Mouse (Mus musculus) gastrocnemius, postnatal 36 days (tissue): ENCODE measurements at regions not wholly inside any gene's neighbourhood (a gene's known extent, or its start where the extent isn't known, plus 50 kb on each side); places are given as distances from the start of the nearest gene placed in this dataset.

Experiments
- DNase-seq, 2 experiments: peaks; one replicate each; pipeline ENCODE4 v3.0.0; 2022
- intact Hi-C: fragments of 180-260 bp; cut with DNase I; formaldehyde crosslinking; loops from one replicate; pipeline ENCODE4 v1.15.1; 2025

DNA sequence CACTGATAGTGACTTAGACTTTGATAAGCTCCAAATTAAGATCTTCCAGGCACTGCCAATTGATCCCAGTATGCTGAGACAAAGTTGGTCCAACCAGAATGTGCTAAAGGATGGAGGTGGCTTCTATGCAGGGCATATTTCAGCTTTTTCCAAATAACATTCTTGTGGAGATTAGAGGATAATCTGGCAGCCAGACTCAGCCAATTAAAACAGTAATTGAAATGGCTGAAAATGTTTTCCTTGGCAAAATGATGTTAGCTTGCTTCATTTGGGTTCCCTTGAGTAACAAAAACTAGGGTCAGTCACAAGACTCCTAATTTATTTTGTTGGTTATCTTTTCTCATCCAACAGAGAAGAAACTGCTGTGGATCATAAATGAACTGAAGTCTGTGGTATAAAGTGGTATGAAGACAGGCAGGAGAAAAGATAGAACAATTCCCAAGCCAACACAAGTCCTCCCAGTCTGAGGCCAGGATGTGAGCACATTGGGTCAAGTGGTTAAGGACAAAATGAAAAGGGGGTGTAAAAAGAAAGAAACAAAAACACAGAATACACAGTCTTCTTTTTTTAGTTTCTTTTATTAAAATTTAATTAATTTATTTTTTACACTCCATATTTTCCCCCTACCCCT lies 161.4 kb upstream of the Ccn2 start:
- intact Hi-C loops: no loop called here
- no peak for DNase-seq

DNA sequence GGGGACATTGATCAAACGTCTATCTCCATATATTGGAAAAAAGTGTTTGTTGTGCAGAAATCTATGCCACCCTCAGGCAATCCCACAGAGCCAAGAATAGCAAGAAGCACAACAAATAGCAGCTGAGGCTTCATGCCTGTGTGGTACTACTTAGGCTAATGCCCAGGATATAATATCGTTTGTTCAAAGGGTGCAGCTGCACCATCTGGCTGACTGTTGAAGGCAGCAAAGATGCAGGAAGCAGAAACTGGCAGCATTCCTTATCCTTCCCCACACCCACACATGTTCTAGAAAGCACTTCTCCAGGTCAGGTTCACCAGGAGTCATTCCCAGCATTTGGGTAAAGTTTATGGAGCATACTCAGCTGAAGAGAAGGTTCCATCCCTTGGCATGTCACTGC lies 158.1 kb upstream of the Ccn2 start:
- no peak for DNase-seq
- intact Hi-C loops: no loop called here

DNA sequence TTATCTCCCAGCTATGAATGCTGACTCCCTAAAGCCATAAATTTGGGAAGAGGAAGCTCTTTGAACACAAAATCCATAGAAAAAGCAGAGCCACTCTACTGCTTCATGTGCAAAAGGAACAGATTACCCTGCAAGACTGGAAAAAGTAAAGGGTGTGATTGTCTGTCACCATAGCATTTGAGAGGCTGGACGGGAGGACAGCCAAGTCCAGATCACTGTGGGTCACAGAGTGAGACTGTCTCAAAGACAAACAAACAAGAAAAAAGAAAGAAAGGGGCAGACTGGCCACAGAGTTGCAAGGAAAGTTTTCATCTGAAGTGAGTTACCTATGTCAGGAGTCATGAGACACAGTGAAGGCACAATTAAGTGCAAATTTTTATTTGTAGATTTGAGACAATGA lies 150.7 kb upstream of the Ccn2 start:
- no peak for DNase-seq
- intact Hi-C loops: no loop called here

DNA sequence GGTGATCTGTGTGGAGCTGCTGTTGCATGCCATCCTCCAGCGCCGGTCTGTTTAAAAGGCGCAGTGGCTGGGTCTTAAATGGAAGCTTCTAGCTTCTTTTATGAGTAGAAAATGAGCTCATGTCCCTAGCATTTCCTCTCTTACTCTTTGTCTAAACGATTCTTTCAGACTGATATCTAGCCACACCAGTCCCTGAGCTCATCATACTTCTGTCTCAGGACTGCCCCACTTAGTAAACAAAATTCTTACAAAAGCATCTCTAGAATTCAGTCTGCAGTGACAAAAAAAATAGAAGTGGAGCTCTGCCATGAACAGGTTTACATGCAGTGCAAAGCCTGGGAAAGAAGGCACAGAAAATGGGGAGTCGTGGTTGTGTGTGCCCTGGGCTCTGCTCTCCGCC lies 150.2 kb upstream of the Ccn2 start:
- intact Hi-C loops: no loop called here

DNA sequence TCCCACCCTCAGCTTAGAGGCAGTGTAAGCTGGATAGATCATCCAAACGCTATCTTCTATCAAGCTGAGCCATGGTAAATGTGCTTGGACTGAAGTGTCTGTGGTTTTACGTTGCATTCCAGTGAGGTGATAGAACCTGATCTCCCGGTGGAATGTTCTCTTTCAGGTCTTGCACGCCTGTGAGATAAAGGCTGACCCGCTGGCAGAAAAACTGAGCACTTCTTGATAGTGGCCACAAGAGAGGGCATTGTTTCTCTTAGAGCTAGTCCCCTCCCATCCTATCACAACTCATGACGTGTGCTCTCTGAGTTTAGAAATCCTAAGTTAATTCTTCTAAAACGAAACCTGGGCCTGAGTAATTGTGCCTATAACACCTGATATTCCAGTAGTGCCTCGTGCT lies 149.1 kb upstream of the Ccn2 start:
- no peak for DNase-seq
- intact Hi-C loops: no loop called here

More for the DNA sequence above, 150.2 kb upstream of the Ccn2 start:
- DNase-seq: no peak

DNA sequence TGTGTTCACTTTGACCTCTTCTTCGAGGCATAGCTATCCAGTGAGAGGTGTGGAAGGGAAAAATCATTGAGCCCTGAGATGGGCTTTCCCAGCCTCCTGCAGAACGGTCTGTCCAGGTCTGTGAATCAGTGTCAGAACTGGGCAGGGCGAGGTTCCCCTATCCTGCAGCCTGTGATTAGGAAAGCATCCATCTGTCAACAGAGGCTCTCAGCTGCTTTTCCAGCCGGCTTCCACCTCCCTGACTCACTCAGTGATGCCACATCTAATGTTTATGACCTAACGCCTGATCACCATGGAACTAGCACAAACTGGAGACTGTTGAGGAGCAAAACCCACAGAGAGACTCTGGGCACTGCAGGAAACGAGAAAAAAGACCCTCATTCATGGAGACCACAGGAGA lies 148.1 kb upstream of the Ccn2 start:
- intact Hi-C loops: no loop called here
- no peak for DNase-seq

DNA sequence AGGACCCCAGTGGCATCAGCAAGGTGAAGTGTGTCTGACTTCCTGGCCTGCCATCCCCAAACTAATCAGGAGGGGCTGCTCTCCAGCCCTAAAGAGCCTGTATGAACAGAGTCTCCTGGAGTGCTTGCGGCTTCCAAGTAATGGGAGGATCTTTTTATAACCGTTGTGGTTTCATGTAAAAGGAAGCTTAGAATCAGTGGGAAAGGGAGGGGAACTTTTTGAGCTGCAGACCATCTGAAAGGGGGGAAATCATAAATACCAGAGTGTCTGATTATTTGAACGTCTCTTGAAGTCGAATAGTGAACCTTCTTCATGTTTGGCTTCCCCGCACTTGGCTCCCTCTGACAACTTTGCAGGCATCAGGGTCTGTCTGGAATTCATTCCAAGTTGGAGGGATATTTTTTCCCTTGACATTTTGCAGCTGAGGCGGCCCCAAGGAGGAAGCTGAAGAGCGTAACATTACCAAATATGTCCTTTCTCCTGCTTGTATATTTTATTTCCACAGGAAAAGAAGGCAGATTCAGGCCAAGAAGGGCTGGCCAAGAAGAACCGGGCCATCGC lies 147.2 kb upstream of the Ccn2 start:
- intact Hi-C loops: no loop called here

DNA sequence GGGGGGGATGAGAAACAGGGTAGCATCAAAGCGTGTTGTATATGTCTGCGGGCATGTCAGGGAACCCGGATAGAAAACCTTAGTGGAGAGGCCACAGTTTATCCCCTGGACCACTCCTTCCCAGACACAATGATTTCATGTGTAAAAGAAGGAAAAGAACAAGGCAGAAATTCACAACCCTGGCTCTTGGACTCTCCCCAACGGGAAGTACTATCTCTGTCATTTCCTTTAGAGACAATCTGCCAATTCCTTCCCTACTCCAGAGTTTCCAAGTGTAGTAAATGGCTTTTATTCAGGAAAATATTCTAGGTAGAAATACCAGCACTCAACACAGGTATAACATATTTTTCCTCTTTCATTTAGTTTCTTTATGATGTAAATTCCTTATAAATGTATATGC lies 141.7 kb upstream of the Ccn2 start:
- intact Hi-C loops: no loop called here
- DNase-seq: no peak

More for the DNA sequence above, 147.2 kb upstream of the Ccn2 start:
- DNase-seq: peak; percentile 16 to 22

DNA sequence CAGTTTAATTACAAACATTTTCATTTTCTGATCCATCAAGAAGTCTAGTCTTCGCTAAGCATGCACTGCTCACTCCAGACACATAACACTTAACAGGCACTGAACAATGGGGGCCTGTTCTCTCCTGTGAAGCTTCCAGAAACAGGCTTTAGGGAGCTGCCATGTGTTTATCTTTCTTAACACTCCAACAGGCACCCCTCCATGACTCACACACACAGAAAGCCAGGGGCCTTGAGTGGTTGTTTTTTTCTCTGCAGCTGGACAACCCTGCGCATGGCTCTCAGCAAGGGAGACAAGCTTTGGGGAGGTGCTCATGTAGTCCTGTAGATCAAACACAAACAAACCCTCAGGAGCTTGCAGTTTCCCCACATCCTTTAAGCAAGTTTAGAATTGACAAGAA lies 136.6 kb upstream of the Ccn2 start:
- no peak for DNase-seq
- intact Hi-C loops: no loop called here

DNA sequence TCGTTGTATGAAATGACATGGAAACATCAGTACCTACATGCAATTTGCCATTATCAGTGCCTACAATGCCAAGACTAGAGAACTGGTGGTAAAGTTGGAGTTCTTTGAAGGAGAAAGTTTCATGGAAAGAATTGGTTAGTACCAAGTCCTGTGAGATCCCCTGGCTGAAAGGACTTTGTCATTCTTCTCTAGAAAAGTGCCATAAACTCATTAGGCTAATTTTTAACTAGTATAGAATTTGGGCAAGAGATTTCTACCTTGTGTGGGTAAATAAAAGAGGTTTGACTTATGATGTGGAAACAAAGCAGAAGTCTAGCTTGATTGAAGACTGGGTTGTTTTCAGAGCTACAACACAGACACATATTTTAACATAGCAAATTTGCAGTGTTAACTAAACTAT lies 131.4 kb upstream of the Ccn2 start:
- intact Hi-C loops: no loop called here
- no peak for DNase-seq

DNA sequence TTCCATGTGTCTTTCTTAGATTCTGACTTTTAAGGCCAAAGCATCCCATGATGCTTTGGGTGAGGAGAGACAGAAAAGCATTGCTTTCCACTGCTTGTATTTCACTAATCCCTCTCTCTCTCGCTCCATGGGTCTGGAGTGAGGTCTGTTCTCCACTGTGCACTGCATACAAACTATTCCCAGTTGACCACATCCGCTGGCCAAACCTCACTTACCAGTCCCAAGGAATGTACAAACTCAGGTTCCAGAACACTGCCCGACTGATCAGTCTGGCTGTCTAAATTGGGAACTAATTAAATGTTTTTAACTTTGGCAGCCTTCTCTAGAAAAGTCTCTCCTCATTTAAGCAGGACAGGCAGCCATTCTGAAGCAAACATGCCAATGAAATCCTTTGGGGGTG lies 130.9 kb upstream of the Ccn2 start:
- intact Hi-C loops: no loop called here
- no peak for DNase-seq

DNA sequence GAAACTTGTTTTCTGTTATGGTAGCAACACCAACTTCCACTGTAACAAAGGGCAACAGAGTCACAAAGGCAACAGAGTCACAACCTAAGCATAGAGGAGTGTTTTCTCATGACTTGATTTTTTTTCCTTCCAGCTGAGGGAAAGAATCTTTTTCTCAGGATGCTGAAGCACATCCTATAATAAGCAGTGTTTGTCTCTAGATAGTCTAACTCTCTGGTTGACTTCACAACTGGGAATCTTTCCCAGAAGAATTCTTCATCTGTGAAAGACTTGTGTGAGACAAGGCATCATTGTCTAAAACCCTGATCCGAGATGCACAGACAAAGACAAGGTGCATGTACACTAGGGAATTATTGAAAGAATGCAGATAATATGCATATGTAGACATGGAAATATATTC lies 125.5 kb upstream of the Ccn2 start:
- intact Hi-C loops: no loop called here
- no peak for DNase-seq

DNA sequence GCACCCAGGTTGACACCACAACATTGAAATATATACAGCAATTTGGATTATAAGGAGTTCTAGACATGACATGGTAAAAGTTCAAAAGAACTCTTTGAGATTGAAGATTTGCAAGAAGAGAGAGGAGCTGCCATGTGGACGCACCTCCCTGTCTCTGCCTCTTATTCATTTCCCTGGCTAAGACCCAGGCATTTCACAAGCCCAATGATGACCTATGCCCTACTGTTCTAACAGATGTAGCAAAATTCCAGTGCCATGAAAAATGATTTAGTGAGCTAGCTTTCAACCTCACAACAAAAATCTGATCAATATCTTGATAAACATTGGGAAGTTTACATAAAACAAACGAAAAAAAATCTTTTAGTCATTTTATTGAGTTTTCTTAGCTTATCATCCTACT lies 123.7 kb upstream of the Ccn2 start:
- DNase-seq: no peak
- intact Hi-C loops: no loop called here

DNA sequence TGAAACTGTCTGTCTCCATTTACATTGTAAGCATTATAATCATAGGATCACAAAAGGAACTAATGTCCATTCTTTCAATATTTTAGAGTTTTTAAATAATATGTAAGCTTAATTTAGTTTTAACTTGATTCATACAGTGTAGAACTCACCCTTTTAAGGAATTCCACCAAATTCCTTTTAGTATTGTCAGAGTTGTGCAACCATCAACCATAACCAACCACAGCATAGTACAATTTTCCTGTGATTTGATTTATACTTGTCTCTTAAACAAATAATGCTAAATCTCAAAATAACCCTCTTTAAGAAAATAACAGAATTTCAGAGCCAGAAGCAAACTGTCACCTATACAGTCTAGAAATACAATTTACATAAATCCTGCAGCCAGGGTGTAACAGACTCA lies 119.0 kb upstream of the Ccn2 start:
- DNase-seq: no peak
- intact Hi-C loops: no loop called here

DNA sequence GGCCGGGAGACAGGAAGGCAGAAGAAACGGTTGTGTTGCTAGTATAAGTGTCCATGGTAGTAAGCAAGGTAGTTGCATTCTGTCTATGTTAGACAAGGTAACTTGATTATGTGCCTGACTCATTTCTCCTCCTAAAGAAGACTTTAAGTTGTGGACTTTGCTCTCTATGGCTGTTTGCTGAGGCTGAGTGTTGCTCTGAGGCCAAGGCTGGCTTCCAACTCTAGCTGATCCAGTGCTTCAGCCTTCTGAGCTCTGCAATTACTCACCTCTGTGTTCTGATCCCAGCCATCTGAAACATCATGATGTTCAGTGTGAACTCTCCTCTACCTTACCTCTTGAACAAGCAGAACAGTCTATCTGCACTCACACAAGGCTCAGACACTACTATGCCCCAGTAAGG lies 116.7 kb upstream of the Ccn2 start:
- intact Hi-C loops: no loop called here
- DNase-seq: no peak

DNA sequence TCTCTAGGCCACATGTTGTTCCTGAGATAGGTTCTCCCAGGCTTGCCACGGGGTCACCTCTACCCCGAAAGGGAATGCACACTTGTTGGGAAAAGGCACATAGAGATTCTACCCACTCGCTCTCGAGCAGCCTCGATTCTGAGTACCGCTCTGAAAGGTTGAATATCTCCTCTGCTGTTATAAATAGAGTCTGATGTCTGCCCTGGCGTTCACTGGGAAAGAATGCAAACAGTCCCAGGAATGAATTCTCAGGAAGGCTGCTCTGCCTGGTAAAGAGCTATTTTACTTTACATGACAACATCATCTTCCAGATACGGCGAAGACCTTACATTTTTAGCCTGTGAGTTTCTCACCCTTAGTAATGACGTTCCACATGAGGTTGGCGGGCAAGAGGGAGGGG lies 116.1 kb upstream of the Ccn2 start:
- intact Hi-C loops: no loop called here
- no peak for DNase-seq

DNA sequence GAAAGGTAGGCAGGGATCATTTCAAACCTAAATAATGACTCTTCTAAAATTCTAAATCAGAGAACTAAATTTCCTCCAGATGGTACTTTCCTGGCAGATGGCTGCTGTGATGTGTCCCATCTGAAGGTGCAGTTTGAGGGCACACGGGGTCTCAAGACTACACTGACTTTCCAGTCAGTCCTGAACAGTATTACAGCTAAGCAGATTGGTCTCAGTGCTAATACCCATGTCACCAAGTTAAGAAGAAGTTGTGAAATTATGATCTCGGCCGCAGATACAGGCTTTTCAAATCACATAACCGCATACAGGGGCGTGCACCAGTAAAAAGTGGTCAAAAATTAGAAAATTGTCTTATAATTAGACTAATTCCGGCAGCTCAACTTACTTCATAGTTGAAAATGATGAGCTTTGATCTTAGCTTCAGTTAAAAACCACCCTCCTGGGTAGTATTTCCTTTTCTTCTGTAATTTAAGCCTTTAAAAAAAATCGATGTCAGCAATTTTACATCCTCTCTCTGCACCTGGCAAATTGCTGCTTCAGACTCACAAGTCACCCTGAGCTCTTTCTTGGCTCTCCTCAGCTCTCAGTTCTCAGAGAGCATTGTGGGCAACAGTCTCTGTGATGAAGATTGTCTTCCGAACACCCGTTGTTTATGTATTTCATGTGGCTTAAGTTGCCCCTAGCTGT lies 113.2 kb upstream of the Ccn2 start:
- no peak for DNase-seq
- intact Hi-C loops: no loop called here

DNA sequence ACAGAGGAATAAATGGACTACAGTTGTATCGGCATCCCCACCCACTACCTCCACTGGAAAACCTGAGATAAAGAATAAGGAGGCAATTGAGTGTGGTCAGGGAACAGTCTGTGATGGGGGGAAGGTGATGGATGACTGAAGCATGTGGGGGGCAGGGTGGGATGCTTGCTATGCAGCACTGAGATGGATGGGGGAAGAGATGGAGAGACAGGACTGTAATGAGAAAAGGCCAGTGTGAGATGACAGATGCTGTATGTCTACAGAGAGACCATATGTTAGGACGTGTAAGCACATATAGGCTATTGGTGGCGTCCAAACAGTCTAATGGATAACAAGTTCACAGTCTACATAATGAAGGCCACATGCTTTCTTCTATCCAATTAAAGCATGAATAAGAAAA lies 112.2 kb upstream of the Ccn2 start:
- DNase-seq: no peak
- intact Hi-C loops: no loop called here

DNA sequence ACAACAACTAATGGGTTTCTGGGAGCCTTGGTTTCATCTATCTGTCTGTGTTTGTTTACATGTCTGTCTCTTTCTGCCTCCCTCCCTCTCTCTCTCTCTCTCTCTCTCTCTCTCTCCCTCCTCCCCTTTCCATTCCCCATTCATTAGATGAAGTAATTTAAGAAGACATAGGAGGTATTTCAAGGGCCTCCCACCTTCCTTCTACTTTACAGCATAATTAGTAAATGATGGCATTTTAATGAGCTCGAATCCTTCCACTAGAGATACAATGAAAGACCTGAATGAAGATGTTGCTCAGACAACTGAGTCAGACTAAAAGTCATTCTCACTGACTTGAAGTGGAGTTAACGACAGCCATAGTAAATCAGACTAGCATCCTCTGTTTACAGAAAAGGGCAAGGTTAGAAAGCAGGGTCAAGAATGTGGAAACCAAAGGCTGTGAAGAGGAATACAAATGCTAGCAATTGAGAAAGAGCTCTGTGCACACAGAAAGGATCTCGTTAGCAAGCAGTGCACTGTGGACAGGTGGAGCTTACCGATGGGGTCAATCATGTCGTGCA lies 111.1 kb upstream of the Ccn2 start:
- intact Hi-C loops: no loop called here

DNA sequence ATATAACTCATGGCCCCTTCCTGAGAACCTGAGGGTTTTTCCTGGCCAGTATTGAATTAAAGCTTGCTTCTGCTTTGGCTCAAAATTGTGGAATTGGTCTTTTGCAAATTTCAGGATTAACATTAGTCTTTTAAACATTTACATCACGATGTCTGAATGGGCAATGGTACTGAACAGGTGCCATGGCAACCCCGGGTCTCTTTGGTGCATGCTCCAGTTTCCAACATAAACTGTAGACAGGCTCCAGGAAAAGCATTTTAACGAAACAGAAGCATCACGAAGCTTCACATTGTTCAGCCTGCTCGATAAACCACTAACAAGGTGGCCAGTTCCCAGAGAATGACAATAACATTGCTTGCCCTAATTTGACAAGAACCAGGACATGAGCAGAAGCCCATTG lies 109.8 kb upstream of the Ccn2 start:
- intact Hi-C loops: no loop called here
- DNase-seq: no peak

More for the DNA sequence above, 111.1 kb upstream of the Ccn2 start:
- no peak for DNase-seq

DNA sequence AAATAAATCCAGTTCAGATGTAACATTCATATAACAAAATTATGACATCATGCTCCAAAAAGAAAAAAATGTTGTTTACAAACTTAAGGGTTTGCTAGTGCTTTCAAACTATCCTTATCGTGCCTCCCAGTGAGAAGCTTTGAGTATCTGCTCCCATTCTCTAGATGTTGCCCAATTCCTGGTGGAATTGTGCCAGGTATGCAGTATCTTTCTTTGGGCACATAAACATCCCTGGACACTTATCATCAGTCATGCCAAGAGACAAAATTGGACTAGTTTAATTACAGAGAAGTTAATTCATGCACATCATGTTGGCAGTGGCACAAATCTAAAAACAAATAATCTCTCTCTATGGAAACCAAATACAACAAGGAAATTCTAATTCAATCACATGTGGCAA lies 109.0 kb upstream of the Ccn2 start:
- no peak for DNase-seq
- intact Hi-C loops: no loop called here

DNA sequence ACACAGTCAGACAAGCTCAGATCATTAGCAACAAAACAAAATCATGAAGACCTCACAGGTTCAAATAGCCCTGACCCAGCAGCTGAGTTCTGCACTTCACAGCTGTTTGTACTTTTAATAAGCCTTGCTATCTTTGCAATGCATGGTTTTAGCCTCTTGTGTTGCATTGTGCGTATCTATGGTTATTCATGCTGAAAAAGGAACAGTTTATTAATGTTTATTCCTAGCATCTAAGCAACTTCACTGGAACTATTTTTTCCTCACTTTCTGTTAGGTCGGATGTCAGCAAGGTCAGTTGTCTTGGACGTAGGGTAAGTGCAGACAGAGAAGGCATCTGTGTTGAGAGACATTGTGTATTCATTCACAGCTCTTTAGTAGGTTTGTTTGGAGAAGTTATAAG lies 107.3 kb upstream of the Ccn2 start:
- intact Hi-C loops: no loop called here
- no peak for DNase-seq
